Mouse (Mus musculus): ENCODE data around the gene Vwf. TPM values are rescaled to one million over a fixed set of nuclear protein-coding genes. Genes with fewer than 3 reads are reported as not detected.

The Vwf gene
- polyA plus RNA-seq, 1 experiment from 2014 or later = 7.9 TPM

GRCm38 (mm10) chr6:125727484-125727911 lies 180.9 kb downstream of the Vwf start:
- Histone ChIP-seq H3K36me3 (no peaks in the 10 kb centered on the region), H3K27me3 (no peaks in the 10 kb centered on the region), H3K27ac (no peak overlapping the region), H3K4me2 (no peak overlapping the region), H3K4me1 (peaks cover 10% of the 10 kb centered on the region; the same call in 1 of the 2 replicates), H3K9ac (no peak overlapping the region), H3K4me3 (no peak overlapping the region), H3K9me3 (no peaks in the 10 kb centered on the region)
- ATAC-seq (ENCODE audit: insufficient number of reproducible peaks, low FRiP score, low TSS enrichment, low read depth) = no peak
- 52% methylated on average over 5 of the region's 5 CpGs for WGBS

- Histone ChIP-seq H3K4me3 (no peak overlapping the region), H3K4me1 (peaks cover 10% of the 10 kb centered on the region; the same call in 1 of the 2 replicates), H3K27me3 (no peaks in the 10 kb centered on the region), H3K9me3 (no peaks in the 10 kb centered on the region), H3K4me2 (no peak overlapping the region), H3K36me3 (no peaks in the 10 kb centered on the region), H3K27ac (no peak overlapping the region), H3K9ac (no peak overlapping the region)
- 78% methylated on average over 6 of the region's 6 CpGs for WGBS
- no peak for ATAC-seq (ENCODE audit: insufficient number of reproducible peaks, low FRiP score, low TSS enrichment, low read depth)
Measured at GRCm38 (mm10) chr6:125729471-125729870, 182.9 kb downstream of the Vwf start.

DNA sequence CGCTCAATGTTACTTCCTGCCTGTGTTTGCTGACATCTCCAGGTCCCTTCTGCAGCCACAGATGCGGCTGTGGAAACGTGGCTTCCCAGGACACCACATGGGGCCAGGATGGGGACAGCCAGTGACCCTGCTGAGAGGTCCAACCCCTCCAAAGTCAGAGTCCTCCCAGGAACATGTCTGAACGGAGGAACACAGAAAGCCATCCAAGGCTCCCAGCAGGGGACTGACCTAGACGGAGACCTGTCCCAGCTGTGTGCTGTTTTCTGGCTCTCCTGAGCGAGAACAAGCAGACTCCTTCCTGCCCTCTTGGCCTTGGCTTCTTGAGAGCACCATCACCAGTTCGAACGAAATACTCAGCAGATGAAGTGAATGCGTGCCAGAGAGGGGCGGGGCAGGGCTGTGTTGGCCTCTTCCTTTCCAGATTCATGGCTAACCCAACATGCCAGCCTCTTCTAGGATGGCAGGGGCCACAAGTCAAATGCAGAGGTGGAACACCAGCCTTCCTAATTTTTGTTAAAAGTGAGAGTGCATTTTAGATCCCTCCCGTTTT lies 183.5 kb downstream of the Vwf start:
- H3K4me3 ChIP-seq = no peak overlapping the region
- 52% methylated on average over 11 of the region's 11 CpGs for WGBS
- H3K36me3 ChIP-seq = no peaks in the 10 kb centered on the region
- no peak overlapping the region for H3K27ac ChIP-seq
- H3K27me3 ChIP-seq = no peaks in the 10 kb centered on the region
- no peak overlapping the region for H3K9ac ChIP-seq
- no peak overlapping the region for H3K4me2 ChIP-seq
- no peak for ATAC-seq (ENCODE audit: insufficient number of reproducible peaks, low FRiP score, low TSS enrichment, low read depth)
- peaks cover 10% of the 10 kb centered on the region; the same call in 1 of the 2 replicates for H3K4me1 ChIP-seq
- H3K9me3 ChIP-seq = no peaks in the 10 kb centered on the region

Other genes starting within 250 kb of the Vwf start
- 47.0 and 50.5 TPM in 2 replicates for gene Ltbr, start 232.9 kb upstream of the Vwf start, polyA plus RNA-seq (2015; fragmentation: Nextera tagmentation; extraction: Ambion mirVana)
- gene Scnn1a, start 226.1 kb upstream of the Vwf start, polyA plus RNA-seq (2015; fragmentation: Nextera tagmentation; extraction: Ambion mirVana) = 5.2 and 5.3 TPM in 2 replicates
- 95.6 and 98.8 TPM in 2 replicates for gene Tnfrsf1a, start 197.4 kb upstream of the Vwf start, polyA plus RNA-seq (2015; fragmentation: Nextera tagmentation; extraction: Ambion mirVana)
- gene Plekhg6, start 166.0 kb upstream of the Vwf start, polyA plus RNA-seq (2015; fragmentation: Nextera tagmentation; extraction: Ambion mirVana) = 4.2 and 4.5 TPM in 2 replicates
- 490 and 511 TPM in 2 replicates for gene Cd9, start 52.0 kb upstream of the Vwf start, polyA plus RNA-seq (2015; fragmentation: Nextera tagmentation; extraction: Ambion mirVana)
- gene Ano2, start 143.6 kb downstream of the Vwf start, polyA plus RNA-seq (2015; fragmentation: Nextera tagmentation; extraction: Ambion mirVana) = 0.05 and 0.24 TPM in 2 replicates